Mouse (Mus musculus) adrenal gland, adult 8-10 months (tissue): Measurements from ENCODE around the gene Inmt. TPM values are rescaled to one million over a fixed set of nuclear protein-coding genes. Genes with fewer than 3 reads are reported as not detected.
"Not testable (repeated sequence)": the region's sequence is repeated elsewhere in the genome, so short reads cannot be mapped to it uniquely, and the experiment has no call there.

Experiments used
- DNase-seq: peaks from one replicate; pipeline ENCODE4 v3.0.0; 2022
- total RNA-seq, 4 experiments: library from RNA; stranded (reverse); gene quantifications; 2 replicates each; pipeline ENCODE4 v1.2.4; 2022

Gene Inmt
- total RNA-seq, result 10 to 100 TPM; 13.6 to 32.7 (median 23.2) TPM

DNA sequence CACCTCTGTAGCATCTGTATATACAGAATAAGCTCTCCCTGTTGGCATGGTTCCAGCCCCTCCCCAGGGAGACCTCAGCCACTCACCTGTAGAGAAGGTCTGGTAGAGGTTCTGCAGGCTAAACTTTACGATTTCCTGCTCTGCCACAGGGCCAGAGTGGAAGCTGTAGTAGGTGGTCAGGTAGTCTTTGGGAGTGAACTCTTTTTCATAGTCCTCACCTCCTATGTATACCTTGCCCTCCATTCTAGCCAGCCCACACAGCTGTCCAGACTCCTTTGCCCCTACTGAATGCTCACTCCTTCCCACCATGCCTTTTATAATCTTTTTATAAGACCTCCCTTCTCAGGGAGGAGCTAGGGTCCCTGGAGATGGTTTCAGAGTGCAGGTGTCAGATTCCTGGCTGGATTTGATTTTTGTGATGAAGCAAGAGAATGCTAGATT is at the start of gene Inmt:
Gene Inmt, minus strand, starts transcription at position 303 of the 441 bp plus-strand sequence.
- no peak for DNase-seq

DNA sequence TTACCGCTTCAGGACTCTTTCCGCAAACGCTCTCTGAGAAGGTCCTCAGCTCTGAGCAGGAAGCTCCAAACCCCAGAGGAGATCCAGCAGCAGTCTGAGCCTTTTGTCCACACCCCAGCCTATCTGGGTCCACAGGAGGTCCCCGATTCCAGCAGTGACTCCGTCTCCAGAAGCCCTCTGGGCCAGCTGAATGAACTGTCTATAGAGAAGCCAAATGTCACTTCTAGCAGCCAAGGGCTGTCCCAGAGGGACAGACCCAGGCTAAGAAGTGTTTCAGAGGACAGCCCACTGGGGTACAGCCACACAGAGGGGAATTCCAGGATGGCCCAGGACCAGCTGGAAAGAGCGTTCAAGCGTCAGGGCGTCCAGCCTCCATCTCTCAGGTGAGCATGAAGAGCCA is 49.1 kb upstream of the Inmt start:
- no peak for DNase-seq

DNA sequence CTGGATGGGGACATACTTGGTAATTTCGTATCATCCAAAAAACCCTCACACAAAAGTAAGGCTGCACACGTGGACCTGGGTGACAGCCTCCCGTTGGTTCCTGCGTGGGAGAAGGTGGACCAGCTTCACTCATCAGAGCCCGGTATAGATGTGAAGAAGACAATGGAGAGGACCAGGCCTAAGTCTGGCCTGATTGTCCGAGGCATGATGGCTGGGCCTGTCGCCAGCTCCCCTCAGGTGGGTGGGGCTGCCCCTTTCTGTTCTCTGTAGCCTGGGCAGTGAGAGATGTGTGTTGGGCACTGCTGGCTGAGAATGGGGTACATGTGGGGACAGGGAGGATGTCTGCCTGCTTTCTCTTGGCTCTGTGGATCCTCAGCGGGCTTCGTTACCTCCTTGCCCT is 43.4 kb upstream of the Inmt start:
- no peak for DNase-seq

DNA sequence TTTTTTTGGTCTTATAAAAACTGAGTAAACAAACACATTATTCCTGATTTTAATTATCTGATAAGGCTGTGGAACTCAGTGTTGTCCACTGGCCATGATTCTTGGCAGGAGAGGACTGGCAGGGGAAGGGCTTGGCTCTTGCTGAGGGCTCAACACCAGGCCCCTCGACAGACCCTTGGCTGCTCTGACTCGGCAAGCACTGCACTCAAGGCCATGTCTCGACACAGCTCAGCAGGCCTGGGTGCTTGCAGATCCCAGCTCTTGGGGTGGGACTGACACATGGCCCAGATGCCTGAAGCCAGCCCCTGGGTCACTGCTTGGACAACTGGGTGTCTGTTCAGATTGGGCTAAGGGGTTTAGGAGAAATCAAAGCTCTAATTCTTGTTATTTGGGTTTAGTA is 39.7 kb upstream of the Inmt start:
- no peak for DNase-seq

DNA sequence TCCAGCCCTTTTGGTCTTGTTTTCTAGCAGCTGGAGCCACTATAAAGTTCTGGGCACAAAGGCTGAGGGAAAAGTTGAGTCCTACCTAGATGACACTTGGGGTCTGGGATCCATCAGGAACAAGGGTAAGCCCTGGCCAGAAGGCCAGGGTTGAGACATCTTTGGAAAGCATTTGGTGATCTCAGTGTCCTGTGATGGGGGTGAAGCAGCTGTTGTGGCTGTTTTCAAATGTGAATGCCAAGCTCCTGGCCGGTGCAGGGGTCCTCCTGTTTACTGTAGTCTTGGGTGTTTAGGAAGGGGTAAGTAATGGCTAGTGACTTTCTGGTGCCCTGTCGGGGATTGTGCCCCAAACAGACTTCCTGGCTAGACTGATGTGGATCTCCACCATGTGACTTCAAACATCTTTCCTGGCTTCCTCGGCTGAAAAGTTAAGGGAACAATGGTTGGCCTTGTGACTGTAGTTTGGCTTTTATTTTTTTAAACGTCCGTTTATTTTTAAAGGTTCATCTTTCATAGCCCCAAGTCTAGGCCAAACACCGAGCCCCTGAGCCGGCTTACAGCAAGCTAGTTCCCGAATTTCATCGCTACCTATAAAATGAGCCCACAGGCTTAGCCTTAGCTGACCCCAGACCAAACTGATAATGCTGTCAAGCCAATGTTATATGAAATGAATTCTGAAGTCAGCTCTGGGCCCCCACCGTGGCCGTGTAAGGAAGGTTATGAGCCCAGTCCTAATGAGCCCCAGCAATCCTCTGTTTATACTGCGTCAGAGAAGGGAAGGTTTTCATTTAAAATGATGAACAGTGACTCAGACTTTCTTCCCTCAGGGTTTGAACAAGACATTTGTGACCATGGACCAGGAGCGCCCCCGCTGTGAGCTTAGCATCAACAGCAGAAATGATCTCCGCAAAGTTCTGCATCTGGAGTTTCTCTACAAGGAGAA is 35.9 kb upstream of the Inmt start:
- no peak for DNase-seq

DNA sequence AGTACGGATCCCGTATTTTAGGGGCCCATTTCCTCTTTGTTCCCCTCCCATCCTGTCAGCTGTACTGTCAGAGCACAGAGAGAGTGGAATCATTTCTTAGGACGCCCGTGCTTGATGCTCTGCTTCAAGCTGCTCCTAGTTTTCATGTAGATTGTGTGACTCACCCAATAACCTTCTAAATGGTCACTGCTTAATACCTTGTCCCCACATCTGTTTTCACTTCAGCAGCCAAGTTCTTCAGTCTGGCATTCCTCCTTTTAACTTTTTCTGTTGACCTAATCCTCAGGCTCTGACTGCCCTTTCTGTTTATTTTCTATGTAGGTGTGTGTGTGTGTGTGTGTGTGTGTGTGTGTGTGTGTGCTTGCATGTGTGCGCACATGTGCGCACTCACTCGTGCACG is 32.9 kb upstream of the Inmt start:
- DNase-seq, result no peak

DNA sequence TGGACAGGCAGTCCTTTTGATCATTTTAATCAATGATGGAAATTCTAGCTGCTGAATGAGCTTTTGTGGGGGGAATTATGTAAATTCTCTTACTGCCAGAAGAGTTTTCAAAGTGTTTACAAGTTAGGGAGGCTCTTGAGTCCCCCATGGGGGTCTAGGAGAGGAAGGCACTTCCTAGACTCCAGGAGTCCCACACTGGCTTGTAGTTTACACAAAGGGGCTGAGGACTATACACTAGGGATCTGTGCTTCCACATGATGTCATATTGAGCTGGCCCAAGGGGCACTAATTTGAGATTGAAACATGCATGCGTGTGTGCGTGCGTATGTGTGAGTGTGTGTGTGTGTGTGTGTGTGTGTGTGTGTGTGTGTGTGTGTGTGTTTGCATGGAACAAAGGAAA is 29.1 kb upstream of the Inmt start:
- DNase-seq, result no peak

DNA sequence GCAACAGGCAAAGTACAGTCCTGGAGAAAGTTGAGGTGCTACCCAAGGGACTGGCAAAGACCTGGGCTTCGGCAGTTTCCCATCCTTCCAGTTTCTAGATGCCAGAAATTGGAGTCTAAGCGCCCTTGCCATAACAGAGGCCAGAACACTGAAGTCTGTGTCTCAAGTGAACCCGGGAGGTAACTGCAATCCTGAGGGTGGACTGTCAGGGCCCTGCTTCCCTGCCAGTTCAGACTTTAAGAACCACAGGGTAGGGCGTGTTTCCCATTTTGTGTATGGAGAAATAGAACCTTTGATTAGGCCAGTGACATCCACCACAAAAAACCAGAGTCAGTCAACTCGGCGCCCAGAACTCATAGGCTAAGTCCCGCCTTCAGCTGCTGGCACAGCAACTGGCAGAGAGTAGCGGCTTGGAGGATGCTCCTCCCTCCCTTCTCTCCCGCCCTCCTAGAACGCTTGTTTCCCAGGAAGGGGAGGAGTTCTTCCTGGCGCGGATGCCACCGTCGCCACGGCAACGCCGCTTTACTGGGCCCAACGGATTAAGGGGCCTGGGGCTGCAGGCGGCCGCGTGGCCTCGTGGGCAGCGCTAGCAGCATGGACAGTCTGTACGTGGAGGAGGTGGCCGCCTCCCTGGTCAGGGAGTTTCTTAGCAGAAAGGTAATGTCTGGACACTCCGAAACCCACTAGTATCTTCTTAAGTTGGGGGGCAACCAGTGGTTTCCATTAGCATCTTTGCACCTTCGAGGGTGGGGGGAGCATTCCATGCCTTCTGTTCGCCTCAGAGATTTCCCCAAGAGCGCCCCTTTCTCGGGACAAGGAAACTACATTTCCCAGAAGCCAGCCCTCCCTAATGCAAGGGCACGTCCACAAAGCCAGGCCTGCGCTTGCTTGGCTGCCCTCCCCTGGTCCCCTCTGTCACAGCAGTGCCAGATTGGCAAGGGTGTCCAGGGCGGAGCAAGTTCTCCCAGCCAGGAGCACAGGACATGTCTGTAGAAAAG is 28.4 kb upstream of the Inmt start, which contains the start of gene Mindy4:
Gene Mindy4, plus strand, starts transcription at position 471 of the 998 bp plus-strand sequence.
- peak; percentile 90 for DNase-seq

DNA sequence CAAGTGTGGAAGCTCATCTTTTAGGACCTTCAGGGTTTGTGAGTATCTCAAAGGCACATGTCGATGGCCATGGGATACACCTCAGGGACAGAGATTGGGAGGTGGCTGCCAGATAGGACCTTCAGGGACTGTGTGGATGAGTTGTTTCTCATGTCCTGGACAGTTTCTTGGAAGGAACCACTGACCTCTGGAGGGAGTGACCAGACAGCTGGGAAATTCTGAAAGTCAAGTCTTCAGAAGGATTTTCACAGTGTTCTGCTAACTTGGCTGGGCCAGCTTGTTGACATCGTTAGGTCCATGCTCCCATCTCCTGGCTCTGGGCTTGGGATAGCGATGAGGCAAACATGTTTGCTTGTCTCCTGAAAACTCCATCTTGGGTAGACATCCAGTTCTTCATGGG is 24.2 kb upstream of the Inmt start:
- DNase-seq, result no peak

DNA sequence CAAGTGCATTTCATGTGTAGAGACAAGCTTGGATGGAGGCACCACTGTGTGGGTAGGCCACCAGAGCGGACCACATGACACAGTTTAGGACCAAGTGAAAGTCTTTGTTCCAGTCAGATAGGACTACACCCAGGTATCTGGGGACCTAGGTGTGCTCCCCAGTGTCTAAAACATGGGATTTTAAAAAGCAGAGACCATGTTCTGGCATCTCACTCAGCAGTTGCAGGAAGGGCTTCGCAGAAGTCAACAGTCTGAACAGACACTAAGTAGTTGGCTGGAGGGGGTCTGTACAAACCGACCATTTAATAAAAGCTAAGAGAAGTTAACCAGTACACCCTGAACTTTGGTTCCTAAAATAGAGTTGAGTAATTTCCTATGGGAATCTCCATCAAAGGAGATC is 18.3 kb upstream of the Inmt start:
- no peak for DNase-seq

DNA sequence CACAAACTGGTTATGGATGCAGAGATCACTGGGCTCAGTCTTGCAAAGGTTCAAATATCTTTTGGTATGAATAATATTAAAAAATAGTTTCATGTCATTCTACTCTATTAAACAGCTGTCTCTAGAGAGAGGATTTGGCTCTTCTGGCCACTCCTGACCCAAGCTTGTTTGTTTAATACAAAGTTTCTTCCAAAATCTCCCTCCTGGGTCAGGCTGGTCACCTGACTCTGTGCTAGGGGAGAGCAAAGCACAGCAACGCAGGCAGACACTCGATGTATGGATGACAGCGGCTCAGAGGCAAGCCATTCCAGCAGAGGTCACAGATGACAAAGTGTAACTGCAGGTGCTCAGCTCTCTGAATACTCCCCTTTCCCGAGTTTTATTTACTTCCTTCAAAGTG is 16.7 kb upstream of the Inmt start:
- DNase-seq, result no peak

DNA sequence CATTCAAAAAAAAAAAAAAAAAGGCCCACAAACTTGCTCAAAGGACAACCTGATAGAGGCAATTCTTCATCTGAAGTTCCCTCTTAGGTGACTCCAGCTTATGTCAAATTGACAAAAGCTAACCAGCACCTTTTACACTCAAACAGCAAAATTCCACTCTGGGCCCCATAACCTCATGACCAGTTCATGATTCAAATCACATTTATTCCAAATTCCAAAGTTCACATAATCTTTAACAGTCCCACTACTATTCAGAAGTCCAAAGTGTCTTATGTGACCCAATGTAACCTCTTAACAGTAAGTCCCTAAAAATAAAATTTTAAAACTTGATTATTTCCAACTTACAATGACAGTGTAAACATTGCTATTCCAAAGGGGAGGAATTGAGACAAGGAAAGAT is 14.6 kb upstream of the Inmt start:
- DNase-seq, result no peak

DNA sequence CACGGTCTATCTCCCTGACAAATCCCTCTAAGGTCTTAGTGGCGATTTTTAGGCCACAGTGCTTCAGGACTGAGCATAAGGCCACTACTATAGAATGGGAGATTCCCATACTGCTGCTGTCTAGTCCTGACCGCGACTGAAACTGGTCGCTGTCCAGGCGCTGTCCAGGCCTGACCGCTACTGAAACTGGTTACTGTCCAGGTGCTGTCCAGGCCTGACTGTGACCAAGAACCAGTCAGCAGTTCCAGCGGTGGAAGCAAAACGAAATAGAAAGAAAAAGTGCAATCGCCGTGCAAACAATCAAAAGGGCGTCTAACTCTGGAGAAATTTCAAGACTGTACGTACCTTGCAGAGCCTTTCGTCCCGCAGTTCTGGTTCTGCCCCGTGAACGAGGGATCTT is 13.0 kb upstream of the Inmt start:
- DNase-seq, result not testable (repeated sequence)

DNA sequence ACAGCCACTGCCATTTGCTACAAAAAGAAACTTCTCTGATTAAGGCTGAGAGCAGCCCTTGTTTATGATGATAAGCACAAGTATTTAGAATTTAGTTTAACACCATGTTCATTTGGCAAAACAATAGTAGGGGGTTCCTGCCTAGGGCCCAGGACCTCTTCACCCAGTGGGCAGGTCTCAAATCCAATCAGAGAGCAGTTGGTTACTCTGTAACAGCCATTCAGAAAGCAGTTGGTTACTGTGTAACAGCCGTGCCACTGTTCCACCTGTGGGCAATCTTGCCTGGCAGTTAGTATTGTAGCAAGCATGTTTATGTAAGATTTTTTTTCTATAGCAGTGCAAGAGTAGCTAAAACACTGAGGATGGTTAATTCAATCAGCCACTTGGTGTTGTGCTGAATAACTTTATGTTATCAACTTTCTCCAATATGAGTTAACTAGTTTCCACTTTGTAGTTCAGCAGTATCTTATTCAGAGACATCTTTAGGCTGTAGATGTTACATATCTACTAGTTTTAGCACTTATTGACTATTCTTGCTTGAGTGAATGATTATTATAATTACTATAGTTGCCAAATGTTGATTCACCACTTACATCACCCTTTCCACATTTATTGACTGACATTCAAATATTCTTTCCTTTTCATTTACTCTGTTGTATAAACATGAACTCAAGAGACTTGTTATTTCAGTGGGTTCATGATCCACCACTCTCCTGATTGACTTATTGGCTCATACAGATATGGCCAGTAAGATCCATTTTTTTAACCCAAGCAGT is 8.0 kb upstream of the Inmt start:
- no peak for DNase-seq

DNA sequence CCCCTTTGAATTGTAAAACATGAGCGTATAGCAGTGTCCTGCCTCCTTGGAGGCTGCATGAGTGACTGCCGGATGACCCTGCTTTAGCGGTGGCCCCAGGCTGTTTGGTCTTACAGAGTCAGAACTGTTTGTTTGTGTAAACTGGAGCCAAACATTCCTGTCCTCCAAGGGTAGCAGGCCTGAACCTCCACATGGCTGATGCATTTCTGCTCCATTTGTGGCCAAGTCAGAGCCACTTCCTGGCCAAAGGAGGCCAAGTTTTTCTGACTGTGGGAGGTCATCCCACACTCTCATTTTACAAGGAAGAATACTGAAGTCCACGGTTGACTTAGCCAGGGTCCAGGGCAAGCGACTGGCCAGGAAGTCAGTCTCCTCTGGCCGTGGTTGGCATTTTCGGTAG is 4.7 kb upstream of the Inmt start:
- DNase-seq, result no peak

DNA sequence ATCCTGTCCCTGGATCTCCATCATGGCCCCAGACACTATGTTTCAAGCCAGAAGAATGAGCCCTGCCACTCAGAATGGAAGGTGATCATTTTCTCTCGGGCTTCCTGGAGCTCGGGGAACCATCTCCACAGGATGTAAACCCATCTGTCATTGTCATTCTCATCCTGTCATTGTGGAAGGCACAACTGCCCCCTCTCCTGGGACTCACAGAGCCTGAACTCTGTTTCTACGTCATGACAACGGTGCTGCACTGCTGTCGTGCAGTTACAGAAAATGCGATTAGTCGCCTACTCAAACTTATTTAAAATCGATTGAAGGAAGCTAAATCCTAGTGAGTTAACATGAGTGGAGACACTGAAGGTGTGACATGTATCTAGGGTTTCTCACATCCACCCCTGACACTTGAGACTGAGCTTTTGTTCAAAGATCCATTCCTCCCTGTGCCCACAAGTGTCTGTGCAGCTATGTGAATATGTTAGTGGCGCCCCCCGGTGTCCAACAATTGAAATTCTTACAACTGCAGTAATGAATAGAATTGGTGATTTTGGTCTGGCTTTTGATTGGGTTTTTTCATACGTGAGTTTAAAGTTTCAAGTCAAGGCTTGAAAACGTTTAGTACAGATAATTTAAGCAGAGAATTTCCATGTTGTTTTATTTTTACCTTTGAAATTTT is 2.4 kb upstream of the Inmt start:
- no peak for DNase-seq

DNA sequence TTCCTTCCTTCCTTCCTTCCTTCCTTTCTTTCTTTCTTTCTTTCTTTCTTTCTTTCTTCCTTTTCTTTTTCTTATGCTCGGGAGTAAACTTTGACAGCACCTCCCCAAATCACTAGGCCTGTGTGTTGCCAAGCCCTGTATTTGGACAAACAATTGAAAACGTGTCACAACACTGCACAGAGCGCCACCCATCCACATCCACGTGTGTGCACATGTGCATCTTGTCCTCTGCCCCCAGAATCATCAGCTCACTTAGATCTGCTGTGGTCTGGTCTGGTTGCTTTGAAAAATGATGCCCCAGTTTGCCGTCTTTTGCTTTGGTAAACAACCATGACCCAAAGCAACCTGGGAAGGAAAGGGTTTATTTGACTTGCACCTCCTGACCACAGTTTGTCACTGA is 1.0 kb upstream of the Inmt start:
- DNase-seq, result no peak

DNA sequence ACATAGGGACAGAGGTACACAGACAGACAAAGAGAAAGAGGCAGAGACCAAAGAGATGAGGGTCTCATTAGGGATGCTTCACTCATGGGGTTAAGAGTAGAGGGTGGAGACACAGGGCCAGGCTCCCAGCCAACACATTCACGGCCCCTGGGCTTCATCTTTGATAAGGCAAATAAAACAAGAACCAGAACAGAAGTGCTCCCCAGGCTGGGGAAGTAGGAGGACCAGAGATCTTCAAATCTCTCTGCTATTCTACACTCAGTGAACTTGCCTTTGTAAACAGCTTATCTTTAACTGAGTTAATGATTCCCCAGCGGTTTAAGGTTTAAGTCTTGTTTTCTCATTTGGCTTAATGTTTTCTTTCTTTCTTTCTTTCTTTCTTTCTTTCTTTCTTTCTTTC is 613 bp upstream of the Inmt start:
- no peak for DNase-seq

DNA sequence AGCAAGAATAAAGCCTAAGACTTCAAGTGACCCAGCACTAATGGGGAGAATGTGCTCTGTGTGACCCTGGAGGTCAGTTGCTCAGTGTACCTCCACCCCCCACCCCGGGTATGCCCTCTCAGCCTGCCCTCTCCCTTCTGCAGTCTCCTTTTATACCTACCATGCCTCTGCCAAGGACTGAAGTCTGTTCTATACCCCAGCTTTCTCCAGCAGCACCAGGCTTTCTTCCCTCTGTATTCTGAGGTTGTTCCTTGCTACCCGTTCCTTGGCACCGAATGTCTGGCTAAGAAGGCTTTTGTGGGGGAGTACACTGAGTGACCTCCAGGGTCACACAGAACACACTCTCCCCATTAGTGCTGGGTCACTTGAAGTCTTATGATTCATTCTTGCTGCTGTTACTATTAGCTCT is 898 bp downstream of the Inmt start:
- no peak for DNase-seq

DNA sequence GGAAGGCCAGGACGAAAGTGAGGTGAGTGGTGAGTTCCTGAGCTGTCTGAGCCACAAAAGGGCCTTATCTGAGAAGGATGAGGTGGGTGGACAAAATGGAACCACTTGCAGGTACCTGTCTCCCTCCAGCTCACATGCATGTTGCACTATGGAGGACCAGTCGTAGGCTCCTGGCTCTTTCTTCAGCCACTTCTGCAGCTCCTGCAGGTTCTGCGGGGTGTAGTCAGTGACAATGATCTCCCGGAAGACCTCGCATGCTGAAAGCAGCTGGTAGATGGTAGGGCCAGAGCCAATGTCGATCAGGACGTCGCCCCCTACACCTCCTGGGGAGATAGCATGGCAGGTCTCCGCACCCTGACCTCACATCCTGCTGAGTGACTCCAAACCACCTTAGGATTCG is 1.7 kb downstream of the Inmt start:
- no peak for DNase-seq

DNA sequence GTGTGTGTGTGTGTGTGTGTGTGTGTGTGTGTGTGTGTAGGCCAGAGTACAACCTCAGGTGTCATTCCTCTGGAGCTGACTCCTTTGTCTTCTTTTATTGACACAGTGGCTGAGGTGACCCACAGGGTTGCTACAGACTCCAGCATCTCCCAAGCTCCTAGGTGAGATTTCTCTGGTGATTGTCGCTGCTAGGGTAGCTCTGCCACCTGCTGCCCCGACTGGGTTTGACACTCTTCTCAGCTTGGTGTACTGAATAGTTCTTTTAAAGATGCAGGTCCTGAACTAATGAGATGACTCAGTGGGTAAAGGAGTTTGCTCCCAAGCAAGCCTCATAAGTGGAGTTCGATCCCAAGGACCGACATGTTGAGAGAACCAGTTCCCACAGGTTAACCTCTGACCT is 3.2 kb downstream of the Inmt start:
- DNase-seq, result no peak

DNA sequence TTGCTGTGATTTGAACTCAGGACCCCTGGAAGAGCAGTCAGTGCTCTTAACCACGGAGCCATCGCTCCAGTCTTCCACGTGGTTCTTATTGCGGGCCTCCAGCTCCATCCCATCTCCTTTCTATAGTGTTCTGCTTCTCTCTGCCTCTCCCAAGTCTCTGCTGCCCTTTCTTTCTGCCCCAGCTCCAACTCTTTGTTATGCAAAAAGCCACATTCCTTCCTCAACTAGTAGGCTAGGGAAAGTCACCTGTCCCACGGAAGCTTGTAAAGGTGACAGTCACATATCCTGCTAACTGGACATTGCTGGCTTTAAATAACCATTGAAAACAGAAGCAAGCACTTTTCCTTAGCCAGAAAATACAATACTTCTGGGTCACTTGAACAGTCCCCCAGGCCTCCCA is 5.0 kb downstream of the Inmt start:
- no peak for DNase-seq
